Mouse (Mus musculus) kidney, embryonic 16.5 days (tissue): ENCODE results near the gene Sidt2. TPM values are rescaled to one million over a fixed set of nuclear protein-coding genes. Genes with fewer than 3 reads are reported as not detected.

Source experiments
- ATAC-seq: fragments of 200-750 bp; cut with Nextera tagmentation; 2 replicates; pipeline ENCODE4 v1.8.0; 2017; ENCODE audit warnings: moderate TSS enrichment; ENCODE audit not compliant: low FRiP score, low TSS enrichment
- H3K27ac ChIP-seq: fragments of 300-500 bp; sonication (generic); 2 replicates; pipeline ENCODE4 v1.5.1; 2014; ENCODE audit warnings: low read length
- H3K27me3 ChIP-seq: fragments of 300-500 bp; sonication (generic); 2 replicates; pipeline ENCODE4 v1.6.1; 2014; ENCODE audit warnings: low read length, control low read depth, mixed read lengths; ENCODE audit not compliant: insufficient read depth
- H3K36me3 ChIP-seq: fragments of 300-500 bp; sonication (generic); 2 replicates; pipeline ENCODE4 v1.6.1; 2014; ENCODE audit warnings: low read length, control low read depth, mixed read lengths; ENCODE audit not compliant: insufficient read depth
- H3K4me1 ChIP-seq: fragments of 300-500 bp; sonication (generic); 2 replicates; pipeline ENCODE4 v1.6.1; 2014; ENCODE audit warnings: low read length, control low read depth, mixed read lengths; ENCODE audit not compliant: insufficient read depth
- H3K4me2 ChIP-seq: fragments of 300-500 bp; sonication (generic); replicated peaks from 2 replicates; pipeline ENCODE4 v1.6.1; 2014; ENCODE audit warnings: low read depth, low read length
- H3K4me3 ChIP-seq: fragments of 300-500 bp; sonication (generic); 2 replicates; pipeline ENCODE4 v1.5.1; 2014; ENCODE audit warnings: mild to moderate bottlenecking, low read length
- H3K9ac ChIP-seq: fragments of 300-500 bp; sonication (generic); replicated peaks from 2 replicates; pipeline ENCODE4 v1.6.1; 2014; ENCODE audit warnings: low read length
- H3K9me3 ChIP-seq: fragments of 300-500 bp; sonication (generic); 2 replicates; pipeline ENCODE4 v1.6.1; 2016; ENCODE audit warnings: low read length, control low read depth
- WGBS: fragments of 180-500 bp; shearing (Covaris S2); extraction: QIAGEN DNeasy Blood & Tissue Kit; methylation state at CpG from one replicate; pipeline ENCODE4 v1.1.7; 2014; 5-methylcytosine and 5-hydroxymethylcytosine counted together
- polyA plus RNA-seq: library from polyadenylated mRNA; unstranded; fragments of >200 nt; fragmentation: Nextera tagmentation; extraction: Ambion mirVana; gene quantifications from 2 replicates; pipeline ENCODE4 v1.2.1, GENCODE M21; 2015

Gene Sidt2
- polyA plus RNA-seq, 1 experiment from 2014 or later, result 44.5 TPM

DNA sequence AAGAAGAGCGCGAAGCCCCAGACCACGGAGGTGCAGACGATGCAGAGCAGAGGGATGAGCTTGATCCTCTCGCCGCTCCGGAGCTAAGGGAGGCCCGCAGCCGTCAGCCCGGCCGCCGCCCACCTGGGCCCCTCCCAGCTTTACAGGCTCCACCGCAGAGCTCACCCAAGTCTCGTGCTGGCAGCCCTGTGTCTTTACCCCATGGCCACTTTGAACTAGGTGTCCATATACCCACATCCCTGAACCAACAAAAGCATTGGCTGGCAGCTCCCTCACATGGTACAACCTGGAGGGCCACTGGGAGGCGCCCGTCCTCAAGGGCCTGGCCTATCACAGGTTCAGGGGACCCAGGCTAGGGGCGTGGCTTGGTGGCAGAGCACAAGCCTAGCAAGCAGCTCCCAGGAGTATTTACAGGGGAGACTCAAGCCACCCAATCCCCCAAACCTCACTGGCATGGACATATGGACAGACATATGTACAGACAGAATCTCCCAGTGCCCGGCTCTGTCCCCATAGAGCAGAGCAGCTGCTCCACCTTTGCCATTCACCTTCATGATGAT is 13.6 kb downstream of the Sidt2 start:
- 60% methylated on average over 18 of the region's 18 CpGs for WGBS
- Histone ChIP-seq H3K4me2 (no peak overlapping the region), H3K9me3 (no peaks in the 10 kb centered on the region), H3K27me3 (no peaks in the 10 kb centered on the region), H3K4me1 (no peaks in the 10 kb centered on the region), H3K27ac (no peak overlapping the region), H3K36me3 (peaks cover 51% of the 10 kb centered on the region), H3K4me3 (no peak overlapping the region), H3K9ac (no peak overlapping the region)
- ATAC-seq, result no peak

DNA sequence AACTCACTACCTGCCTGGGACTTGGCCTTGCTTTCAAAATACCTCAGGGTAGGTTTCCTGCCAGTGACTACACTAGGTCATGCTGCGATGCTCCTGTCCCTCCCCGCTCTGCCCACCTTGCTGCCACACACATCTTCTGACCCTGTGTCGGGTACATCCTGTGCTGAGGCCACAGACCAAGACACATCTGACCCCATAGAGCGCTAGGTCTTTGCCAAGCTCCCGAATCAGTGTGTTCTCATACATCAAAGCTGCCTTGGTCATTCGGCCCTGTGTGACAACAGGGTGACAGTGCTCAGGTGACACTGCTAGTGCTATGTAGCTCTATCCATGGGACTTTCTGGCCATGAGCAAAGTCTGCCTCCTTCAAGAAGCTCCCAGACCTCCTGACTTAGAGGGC is 15.3 kb downstream of the Sidt2 start:
- 80% methylated on average over 6 of the region's 6 CpGs for WGBS
- ATAC-seq, result no peak
- no peaks in the 10 kb centered on the region for H3K9me3 ChIP-seq
- no peak overlapping the region for H3K9ac ChIP-seq
- 0 out of 2 replicates have a peak, but pooled peaks cover 2% of the 10 kb centered on the region for H3K27me3 ChIP-seq
- no peak overlapping the region for H3K27ac ChIP-seq
- H3K4me1 ChIP-seq, result peaks cover 5% of the 10 kb centered on the region; the same call in 1 of the 2 replicates
- no peak overlapping the region for H3K4me3 ChIP-seq
- H3K4me2 ChIP-seq, result no peak overlapping the region
- H3K36me3 ChIP-seq, result peaks cover 42% of the 10 kb centered on the region

DNA sequence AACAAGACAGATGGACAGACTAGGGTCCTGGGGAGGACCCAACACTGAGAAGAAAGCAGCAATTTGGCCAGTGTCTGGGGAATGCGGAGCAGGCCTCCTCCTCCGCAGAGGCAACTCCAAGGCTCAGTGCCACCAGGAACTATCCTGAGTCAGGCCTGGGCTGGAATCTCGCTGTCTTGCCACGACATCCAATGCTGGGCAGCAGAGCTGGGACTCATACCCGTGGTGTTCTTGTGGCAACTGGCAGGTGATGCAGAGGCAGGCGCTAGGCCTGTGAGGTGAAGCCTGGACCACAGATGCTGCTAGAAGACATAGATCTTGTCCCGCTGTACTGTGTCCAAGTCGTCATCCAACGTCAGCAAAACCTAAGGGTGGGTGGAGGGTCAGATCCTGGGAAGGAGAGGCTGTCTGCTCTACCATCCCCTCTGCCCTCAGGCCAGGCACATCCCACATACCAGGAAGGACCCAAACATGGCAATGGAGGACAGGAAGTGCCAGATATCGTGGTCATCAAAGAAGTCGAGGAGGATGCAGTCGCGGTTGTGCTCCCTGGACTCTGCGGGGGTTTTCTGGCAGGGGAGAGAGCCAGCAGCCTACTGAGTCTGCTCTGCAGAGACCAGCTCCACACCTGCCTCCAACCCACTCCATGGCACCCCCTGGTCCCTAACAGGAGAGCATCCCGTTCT is 16.0 kb downstream of the Sidt2 start:
- Histone ChIP-seq H3K4me3 (no peak overlapping the region), H3K4me2 (no peak overlapping the region), H3K9ac (no peak overlapping the region), H3K27ac (no peak overlapping the region), H3K4me1 (peaks cover 5% of the 10 kb centered on the region; the same call in 1 of the 2 replicates), H3K36me3 (peaks cover 35% of the 10 kb centered on the region), H3K9me3 (no peaks in the 10 kb centered on the region), H3K27me3 (0 out of 2 replicates have a peak, but pooled peaks cover 2% of the 10 kb centered on the region)
- 70% methylated on average over 15 of the region's 15 CpGs for WGBS
- ATAC-seq, result no peak

DNA sequence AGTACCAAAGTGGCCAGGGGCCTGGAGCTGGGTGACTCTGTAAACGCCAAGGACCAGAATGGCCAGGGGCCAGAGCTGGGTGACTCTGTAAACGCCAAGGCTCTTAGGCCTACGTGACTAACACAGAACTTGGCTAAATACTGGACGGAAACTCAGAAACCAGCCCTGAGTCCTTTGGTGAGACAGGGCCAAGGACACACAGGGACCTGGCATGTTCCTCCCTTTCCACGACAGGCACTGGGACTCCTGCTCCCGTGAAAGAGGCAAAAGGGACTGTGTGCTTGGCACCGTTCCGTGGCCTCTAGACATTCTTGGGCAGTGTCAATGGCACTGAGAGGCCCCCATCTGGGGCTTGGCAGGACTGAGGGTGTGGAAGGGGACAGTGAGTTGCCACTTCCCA is 17.0 kb downstream of the Sidt2 start:
- Histone ChIP-seq H3K9me3 (no peaks in the 10 kb centered on the region), H3K27ac (no peak overlapping the region), H3K4me3 (no peak overlapping the region), H3K36me3 (peaks cover 25% of the 10 kb centered on the region), H3K9ac (no peak overlapping the region), H3K4me2 (no peak overlapping the region), H3K27me3 (0 out of 2 replicates have a peak, but pooled peaks cover 2% of the 10 kb centered on the region), H3K4me1 (peaks cover 8% of the 10 kb centered on the region)
- 89% methylated on average over 8 of the region's 8 CpGs for WGBS
- ATAC-seq, result no peak

DNA sequence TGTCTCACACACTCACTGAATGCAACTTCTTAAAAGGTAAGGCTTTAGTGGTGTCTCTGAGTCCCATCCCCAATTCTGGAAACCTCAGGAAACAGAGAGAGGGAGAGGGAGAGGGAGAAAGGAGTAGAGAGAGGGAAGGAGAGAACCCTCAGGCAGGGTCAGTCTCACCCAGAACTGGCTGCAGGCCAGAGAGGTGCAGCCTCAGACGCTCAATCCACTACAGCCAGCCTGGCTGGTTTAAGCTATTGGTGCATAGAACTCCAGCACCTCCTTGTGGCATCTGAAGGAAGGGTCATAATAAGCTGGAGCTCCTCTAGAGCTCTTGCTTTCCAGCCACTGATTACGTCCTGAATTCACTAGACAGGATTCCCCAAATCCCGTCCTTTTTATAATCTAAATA is 18.2 kb downstream of the Sidt2 start:
- Histone ChIP-seq H3K27ac (peak overlapping the region; percentile 13; the same call in 1 of the 2 replicates), H3K27me3 (0 out of 2 replicates have a peak, but pooled peaks cover 2% of the 10 kb centered on the region), H3K4me1 (peaks cover 18% of the 10 kb centered on the region), H3K9me3 (no peaks in the 10 kb centered on the region), H3K4me2 (no peak overlapping the region), H3K36me3 (peaks cover 13% of the 10 kb centered on the region; the same call in 1 of the 2 replicates), H3K9ac (no peak overlapping the region), H3K4me3 (no peak overlapping the region)
- peak; percentile 49 for ATAC-seq
- 19% methylated on average over 3 of the region's 3 CpGs for WGBS

DNA sequence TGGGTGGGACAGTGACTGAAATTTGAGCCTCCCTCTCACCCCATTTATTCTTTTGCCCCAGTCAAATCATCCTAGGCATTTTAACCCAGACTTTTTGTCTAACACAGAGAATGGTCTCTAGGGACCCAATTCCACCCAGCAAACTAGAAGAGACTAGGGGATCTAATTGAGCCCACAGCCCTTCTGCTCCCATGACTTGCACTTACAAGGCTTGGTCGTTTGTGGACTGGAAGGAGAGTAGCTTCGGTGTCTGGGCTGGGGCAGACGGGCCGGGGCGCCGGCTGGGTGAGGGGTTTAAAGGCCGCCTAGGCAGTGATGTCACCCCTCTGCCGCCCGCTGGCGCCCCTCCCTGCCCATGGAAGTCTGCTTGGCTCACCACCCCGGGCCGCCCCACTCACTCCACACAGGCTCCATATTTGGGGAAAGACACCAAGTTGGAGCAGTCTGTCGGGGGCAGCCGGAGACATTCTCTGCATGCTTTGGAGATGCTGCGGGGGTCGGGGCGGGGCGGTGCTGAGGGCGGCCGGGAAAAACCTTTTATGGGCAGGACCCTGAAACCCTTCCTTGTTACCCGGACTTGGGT is 19.3 kb downstream of the Sidt2 start, which contains the start of gene Tagln:
TSS of gene Tagln (minus strand) at position 431 of the 583 bp plus-strand sequence.
- Histone ChIP-seq H3K36me3 (peaks cover 1% of the 10 kb centered on the region; the same call in 1 of the 2 replicates), H3K9me3 (no peaks in the 10 kb centered on the region), H3K4me2 (peak within 1 kb of the TSS; percentile 48), H3K27ac (peak within 1 kb of the TSS; percentile 13; the same call in 1 of the 2 replicates), H3K4me1 (peaks cover 18% of the 10 kb centered on the region), H3K27me3 (0 out of 2 replicates have a peak, but pooled peaks cover 2% of the 10 kb centered on the region), H3K9ac (peak within 1 kb of the TSS; percentile 31; the same call in 1 of the 2 replicates), H3K4me3 (peak within 1 kb of the TSS; percentile 32)
- ATAC-seq, result peak; percentile 78
- 10% methylated on average over 21 of the region's 21 CpGs for WGBS

DNA sequence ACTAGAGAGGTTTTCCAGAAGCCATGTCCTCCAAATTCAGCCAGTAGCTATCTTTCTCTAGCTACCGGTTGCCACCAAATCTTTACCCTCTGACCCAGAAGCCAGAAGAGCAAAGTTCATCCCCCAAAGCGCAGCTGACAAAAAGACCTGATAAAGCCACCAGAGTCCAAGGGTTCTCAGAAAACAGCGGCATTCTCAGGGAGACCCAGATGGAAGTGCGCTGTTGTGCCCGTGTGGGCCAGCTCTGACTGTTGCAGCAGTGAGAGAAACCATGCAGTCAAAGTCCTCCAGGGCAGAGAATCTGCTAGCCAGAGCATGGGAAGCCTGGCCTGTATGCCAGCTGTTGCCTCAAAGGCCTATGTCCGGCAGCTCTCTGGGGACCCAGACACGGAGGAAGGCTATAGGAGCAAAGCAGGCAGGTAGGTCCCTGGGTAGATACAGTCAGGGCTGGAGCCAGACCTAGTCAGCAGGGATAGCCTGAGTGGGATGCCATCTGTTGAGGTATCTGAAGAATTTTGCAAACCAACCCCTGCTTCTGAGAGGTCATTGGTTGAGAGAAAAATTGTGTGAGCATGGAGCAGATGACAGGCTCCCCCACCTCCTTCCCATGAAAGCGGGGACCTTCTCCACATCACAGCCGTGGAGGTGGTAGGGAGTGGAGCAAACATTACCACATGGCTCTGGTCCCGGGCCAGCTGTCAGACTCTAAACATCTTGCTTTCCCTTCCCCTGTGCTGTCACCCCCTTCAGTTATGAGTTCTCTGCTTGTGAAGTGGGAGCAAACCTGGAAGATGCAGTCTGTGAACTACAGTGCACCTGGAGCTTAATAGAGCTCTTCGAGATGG is 22.3 kb downstream of the Sidt2 start:
- 57% methylated on average over 11 of the region's 11 CpGs for WGBS
- ATAC-seq, result no peak
- Histone ChIP-seq H3K27me3 (0 out of 2 replicates have a peak, but pooled peaks cover 2% of the 10 kb centered on the region), H3K4me1 (peaks cover 18% of the 10 kb centered on the region), H3K9ac (0 out of 2 replicates have a peak overlapping the region, but pooled peaks have one; percentile 22), H3K36me3 (peaks cover 10% of the 10 kb centered on the region), H3K9me3 (no peaks in the 10 kb centered on the region), H3K4me3 (no peak overlapping the region), H3K4me2 (no peak overlapping the region; the same call in 1 of the 2 replicates), H3K27ac (no peak overlapping the region)

DNA sequence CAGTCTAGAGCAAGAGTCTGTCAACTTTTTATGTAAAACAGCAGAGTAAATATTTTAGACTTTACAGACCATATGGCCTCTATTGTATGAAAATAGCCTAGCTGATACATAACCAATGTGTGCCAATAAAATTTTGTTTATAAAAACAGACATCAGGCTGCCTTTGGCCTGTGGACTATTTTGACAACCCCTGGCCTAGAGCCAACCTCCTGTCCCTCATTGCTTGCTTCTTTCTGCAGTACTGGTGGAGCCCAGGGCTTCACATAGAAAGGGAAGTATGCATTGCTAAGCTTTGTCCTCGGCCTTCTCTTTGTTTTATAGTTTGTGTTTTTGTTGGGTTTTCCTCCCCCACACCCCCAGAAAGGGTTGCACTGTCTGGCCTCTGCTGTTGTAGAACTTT is 23.1 kb downstream of the Sidt2 start:
- Histone ChIP-seq H3K9ac (no peak overlapping the region), H3K4me3 (no peak overlapping the region), H3K9me3 (no peaks in the 10 kb centered on the region), H3K27ac (no peak overlapping the region), H3K27me3 (0 out of 2 replicates have a peak, but pooled peaks cover 2% of the 10 kb centered on the region), H3K36me3 (peaks cover 13% of the 10 kb centered on the region), H3K4me1 (peaks cover 18% of the 10 kb centered on the region), H3K4me2 (no peak overlapping the region)
- WGBS, result 21% methylated on average over 1 of the region's 1 CpGs
- no peak for ATAC-seq

DNA sequence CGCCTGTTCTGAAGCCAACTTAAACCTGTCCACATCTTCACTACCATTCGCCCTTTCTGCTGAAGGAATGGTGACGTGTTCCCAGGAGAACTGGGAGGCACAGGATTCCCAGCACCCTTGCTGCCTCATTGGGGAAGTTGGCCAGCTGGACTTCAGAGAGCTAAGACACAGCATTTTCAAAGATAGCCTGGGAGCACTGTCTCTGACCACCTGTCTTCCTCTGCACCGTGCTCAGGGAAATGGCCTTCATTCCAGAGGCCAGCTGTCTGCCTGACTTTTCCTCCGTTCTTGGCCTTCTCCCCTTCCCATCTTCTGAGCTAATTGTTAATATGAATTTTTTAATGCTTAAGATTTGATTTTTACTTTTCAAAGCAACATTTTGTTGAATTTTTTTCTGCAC is 25.8 kb downstream of the Sidt2 start:
- no peak overlapping the region for H3K4me3 ChIP-seq
- no peak overlapping the region for H3K27ac ChIP-seq
- peaks cover 13% of the 10 kb centered on the region for H3K4me1 ChIP-seq
- H3K9me3 ChIP-seq, result no peaks in the 10 kb centered on the region
- H3K27me3 ChIP-seq, result no peaks in the 10 kb centered on the region
- no peak overlapping the region for H3K9ac ChIP-seq
- ATAC-seq, result no peak
- H3K36me3 ChIP-seq, result peaks cover 24% of the 10 kb centered on the region
- WGBS, result 86% methylated on average over 5 of the region's 5 CpGs
- H3K4me2 ChIP-seq, result no peak overlapping the region
